Mouse (Mus musculus): ENCODE results near the gene Gm3149.
"Not testable (repeated sequence)": the region's sequence is repeated elsewhere in the genome, so short reads cannot be mapped to it uniquely, and the experiment has no call there.

Gm3149 gene

GRCm38 (mm10) chr14:4316983-4317382 is at the start of gene Gm3149:
Gene Gm3149 (plus strand): TSS chr14:4317283.
- not testable (repeated sequence) for DNase-seq (ENCODE audit: low spot score in 2 of 2)

- not testable (repeated sequence) for DNase-seq (ENCODE audit: low spot score in 2 of 2)
Measured at GRCm38 (mm10) chr14:4269238-4269950, 47.7 kb upstream of the Gm3149 start.

GRCm38 (mm10) chr14:4279828-4280227 is 37.3 kb upstream of the Gm3149 start:
- not testable (repeated sequence) for DNase-seq (ENCODE audit: low spot score in 2 of 2)

GRCm38 (mm10) chr14:4334476-4335080 is 17.5 kb downstream of the Gm3149 start, which contains the start of gene 2610042L04Rik:
Gene 2610042L04Rik (plus strand): TSS chr14:4334763.
- DNase-seq (ENCODE audit: low spot score in 2 of 2) = not testable (repeated sequence)

GRCm38 (mm10) chr14:4335506-4335905 is 18.4 kb downstream of the Gm3149 start:
- peak in 1 of 2 experiments; percentile 9 for DNase-seq (ENCODE audit: low spot score in 2 of 2)

GRCm38 (mm10) chr14:4368991-4369390 is 51.9 kb downstream of the Gm3149 start:
- DNase-seq (ENCODE audit: low spot score in 2 of 2) = not testable (repeated sequence)

- not testable (repeated sequence) for DNase-seq (ENCODE audit: low spot score in 2 of 2)
Measured at GRCm38 (mm10) chr14:4369691-4370090, 52.6 kb downstream of the Gm3149 start.
